ENCODE assay signal across 20 mouse cellular contexts in the genomic region with DNA sequence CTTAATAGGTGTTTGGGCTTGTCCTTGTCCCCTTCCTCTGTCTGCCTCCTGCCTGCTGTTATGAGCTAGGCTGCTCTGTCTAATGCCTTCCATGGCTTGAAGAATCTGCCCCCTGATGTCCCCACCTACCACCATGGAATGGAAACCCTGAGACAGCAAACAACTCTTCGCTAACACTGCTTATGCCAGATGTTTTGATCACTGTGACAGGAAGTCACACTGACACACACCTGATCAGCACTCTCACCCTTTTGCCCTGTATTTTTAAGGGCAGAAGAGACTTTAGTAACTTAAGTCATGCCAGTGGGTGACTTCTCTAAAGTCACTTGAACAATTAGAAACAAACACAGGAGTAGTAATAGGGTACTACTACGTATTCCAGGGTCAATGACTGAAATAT.
DNase-seq lines count a peak whose midpoint lies in the region; ATAC-seq and TF ChIP-seq lines count a peak whose summit lies in the region.
"Had no signal": no experiment of that assay in that cellular context is flagged by ENCODE, and none has a peak within 500 bp of the region (broad histone marks: within the 10 kb centered on the region; RNA-seq: fewer than 3 reads in every experiment).

No protein-coding gene starts in this region.

- no peak overlapping the region for H3K27ac ChIP-seq in forebrain, postnatal 0 days (ENCODE audit: low read depth, low read length)
- H3K27ac ChIP-seq: embryonic facial prominence, embryonic 10.5 days; forebrain, embryonic 13.5 days; heart, embryonic 15.5 days; hindbrain, embryonic 13.5 days; hindbrain, postnatal 0 days had no signal

- no peak overlapping the region for H3K9ac ChIP-seq in forebrain, postnatal 0 days
- H3K9ac ChIP-seq: forebrain, embryonic 13.5 days; heart, embryonic 15.5 days; hindbrain, embryonic 13.5 days had no signal

- H3K4me1 ChIP-seq in forebrain, postnatal 0 days (ENCODE audit: insufficient read depth): no peaks in the 10 kb centered on the region
- H3K4me1 ChIP-seq: embryonic facial prominence, embryonic 10.5 days; forebrain, embryonic 13.5 days; hindbrain, embryonic 13.5 days had no signal

- H3K36me3 ChIP-seq in forebrain, postnatal 0 days (ENCODE audit: insufficient read depth): no peaks in the 10 kb centered on the region
- H3K36me3 ChIP-seq: embryonic facial prominence, embryonic 10.5 days; G1E; heart, embryonic 15.5 days; hindbrain, embryonic 13.5 days had no signal

- peak; percentile 68 for ATAC-seq in CD4-positive, CD25-positive, alpha-beta regulatory T cell, adult 4 months
- ATAC-seq in forebrain, postnatal 0 days: no peak
- ATAC-seq: forebrain, embryonic 13.5 days; hindbrain, postnatal 0 days had no signal

- H3K4me3 ChIP-seq in forebrain, postnatal 0 days (ENCODE audit: low read depth, low read length): no peak overlapping the region
- H3K4me3 ChIP-seq: embryonic facial prominence, embryonic 10.5 days; forebrain, embryonic 13.5 days; heart, embryonic 15.5 days; hindbrain, embryonic 13.5 days had no signal

- peak; percentile 40 for DNase-seq in CD4-positive helper T cell, adult 2 months (ENCODE audit: low read depth, low spot score)
- DNase-seq in naive thymus-derived CD4-positive, alpha-beta T cell, adult 2 months (ENCODE audit: low read depth): peak; percentile 55
- DNase-seq in thymus, postnatal 25 days: peak; percentile 13
- no peak for DNase-seq in forebrain, postnatal 0 days
- no peak for DNase-seq in B cell, adult 2 months
- no peak for DNase-seq in layer of hippocampus, postnatal 10 days (ENCODE audit: low spot score in 2 of 2)
- no peak for DNase-seq in Muller cell, postnatal 12 days (ENCODE audit: inconsistent ontology term)
- DNase-seq: adrenal gland, postnatal 14 days; cerebellum, adult 2 months; gastrocnemius, postnatal 10 days; heart, adult 18-20 months; heart, postnatal 14 days had no signal

- no peaks in the 10 kb centered on the region for H3K9me3 ChIP-seq in forebrain, postnatal 0 days (ENCODE audit: low read length)
- H3K9me3 ChIP-seq: embryonic facial prominence, embryonic 10.5 days; forebrain, embryonic 13.5 days; G1E; heart, embryonic 15.5 days; hindbrain, embryonic 13.5 days had no signal

- TF ChIP-seq CTCF in forebrain, postnatal 0 days (IDR thresholded peaks at IDR 0.05; ENCODE audit: low read depth): no peak

- no peaks in the 10 kb centered on the region for H3K27me3 ChIP-seq in forebrain, postnatal 0 days (ENCODE audit: insufficient read depth, low read length)
- H3K27me3 ChIP-seq: forebrain, embryonic 13.5 days; heart, embryonic 15.5 days had no signal

- 92% methylated on average over 2 of the region's 2 CpGs for WGBS in forebrain, postnatal 0 days

- H3K4me2 ChIP-seq in forebrain, postnatal 0 days (ENCODE audit: low read depth): no peak overlapping the region
- H3K4me2 ChIP-seq: forebrain, embryonic 13.5 days; heart, embryonic 11.5 days; heart, embryonic 15.5 days; hindbrain, embryonic 13.5 days had no signal

Comparison
In these comparisons a context has a peak if more than half of its experiments do, and no peak if none do; other contexts are left out.
1. DNase-seq: peak in CD4-positive helper T cell, adult 2 months (single experiment), naive thymus-derived CD4-positive, alpha-beta T cell, adult 2 months (single experiment) and thymus, postnatal 25 days (single experiment); none in forebrain, postnatal 0 days (single experiment), B cell, adult 2 months (0 of 2), layer of hippocampus, postnatal 10 days (0 of 2) and Muller cell, postnatal 12 days (single experiment).